Mouse (Mus musculus) hindbrain, embryonic 13.5 days (tissue): ENCODE results near the gene Spsb2. TPM values are rescaled to one million over a fixed set of nuclear protein-coding genes. Genes with fewer than 3 reads are reported as not detected.
"Not testable (repeated sequence)": the region's sequence is repeated elsewhere in the genome, so short reads cannot be mapped to it uniquely, and the experiment has no call there.

Experiments
- ATAC-seq: fragments of 200-750 bp; cut with Nextera tagmentation; 2 replicates; pipeline ENCODE4 v1.8.0; 2017; ENCODE audit warnings: moderate TSS enrichment; ENCODE audit not compliant: low FRiP score
- H3K27ac ChIP-seq: fragments of 300-500 bp; sonication (generic); 2 replicates; pipeline ENCODE4 v1.5.1; 2015; ENCODE audit warnings: inconsistent platforms, mild to moderate bottlenecking, moderate library complexity
- H3K27me3 ChIP-seq: fragments of 300-500 bp; sonication (generic); 2 replicates; pipeline ENCODE4 v1.6.1; 2015; ENCODE audit warnings: mild to moderate bottlenecking, inconsistent platforms
- H3K36me3 ChIP-seq: fragments of 300-500 bp; sonication (generic); 2 replicates; pipeline ENCODE4 v1.6.1; 2015; ENCODE audit warnings: mild to moderate bottlenecking, inconsistent platforms
- H3K4me1 ChIP-seq: fragments of 300-500 bp; sonication (generic); replicated peaks from 2 replicates; pipeline ENCODE4 v1.6.1; 2015; ENCODE audit warnings: inconsistent platforms
- H3K4me2 ChIP-seq: fragments of 300-500 bp; sonication (generic); 2 replicates; pipeline ENCODE4 v1.6.1; 2015; ENCODE audit warnings: inconsistent platforms, mild to moderate bottlenecking, moderate library complexity
- H3K4me3 ChIP-seq: fragments of 300-500 bp; sonication (generic); 2 replicates; pipeline ENCODE4 v1.5.1; 2015; ENCODE audit warnings: mild to moderate bottlenecking, inconsistent platforms
- H3K9ac ChIP-seq: fragments of 300-500 bp; sonication (generic); 2 replicates; pipeline ENCODE4 v1.6.1; 2015; ENCODE audit warnings: mild to moderate bottlenecking, inconsistent platforms
- H3K9me3 ChIP-seq: fragments of 300-500 bp; sonication (generic); 2 replicates; pipeline ENCODE4 v1.6.1; 2016; ENCODE audit warnings: inconsistent platforms
- WGBS: fragments of 180-500 bp; shearing (Covaris S2); methylation state at CpG from one replicate; pipeline ENCODE4 v1.1.7; 2015; 5-methylcytosine and 5-hydroxymethylcytosine counted together
- polyA plus RNA-seq: library from polyadenylated mRNA; unstranded; fragments of >200 nt; fragmentation: Nextera tagmentation; extraction: Ambion mirVana; gene quantifications from 2 replicates; pipeline ENCODE4 v1.2.1, GENCODE M21; 2015

Spsb2 gene
- polyA plus RNA-seq, 1 experiment from 2014 or later, result 7.8 TPM

DNA sequence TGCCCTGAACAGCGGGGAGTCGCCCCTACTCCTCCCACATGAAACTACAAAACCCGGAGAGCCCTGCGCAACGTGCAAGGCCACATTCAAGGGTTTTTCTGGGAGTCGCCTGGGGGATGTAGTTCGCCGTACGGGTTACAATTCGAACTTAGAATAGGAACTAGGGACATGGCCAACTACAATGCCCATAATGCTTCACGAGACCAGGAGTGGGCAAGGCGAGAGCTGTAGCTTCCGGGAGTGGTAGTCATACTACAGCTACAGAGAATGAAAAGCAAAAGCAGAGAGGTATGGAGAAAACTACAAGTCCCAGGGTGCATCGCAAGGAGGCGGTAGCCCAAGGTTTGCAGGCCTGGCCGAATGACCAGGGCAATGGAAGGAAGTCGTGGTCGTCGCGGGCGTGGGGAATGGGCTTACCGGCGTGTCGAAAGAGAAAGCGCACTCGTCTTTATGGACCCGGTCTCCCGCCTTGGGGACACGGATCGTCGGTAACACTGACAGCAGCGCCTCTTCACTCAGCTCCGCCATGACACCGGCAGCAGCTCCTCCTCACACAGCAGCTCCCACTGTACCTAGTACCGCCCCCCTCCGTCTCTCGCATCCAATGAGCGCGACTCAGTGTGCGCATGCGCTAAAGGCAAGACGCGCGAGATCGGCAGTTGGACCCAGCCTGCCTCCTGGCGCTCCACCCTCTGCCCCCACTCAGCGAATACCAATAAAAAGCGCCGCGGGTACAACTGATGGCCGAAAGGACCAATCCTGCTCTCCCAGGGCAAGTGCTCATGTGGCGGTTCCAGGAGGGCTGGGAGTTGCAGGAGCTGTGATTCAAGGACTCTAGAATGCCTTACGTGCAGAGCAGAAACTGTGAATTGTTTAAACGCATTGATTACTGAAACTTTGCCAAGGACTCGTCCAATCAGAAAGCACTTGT, 20.7 kb downstream of the Spsb2 start, which contains the start of the genes Usp5 and Cdca3:
Usp5 (minus strand) TSS at position 617 of the 931 bp plus-strand sequence.
Cdca3 (plus strand) TSS at position 680 of the 931 bp plus-strand sequence.
- Histone ChIP-seq H3K27me3 (no peaks in the 10 kb centered on the region), H3K36me3 (peaks cover 30% of the 10 kb centered on the region), H3K9ac (peak within 1 kb of the TSS; percentile 80), H3K4me2 (peak within 1 kb of the TSS; percentile 95), H3K9me3 (no peaks in the 10 kb centered on the region), H3K4me1 (peaks cover 28% of the 10 kb centered on the region), H3K4me3 (peak within 1 kb of the TSS; percentile 65), H3K27ac (peak within 1 kb of the TSS; percentile 89)
- under 1% methylated on average over 55 of the region's 55 CpGs for WGBS
- ATAC-seq, result peak; percentile 96

DNA sequence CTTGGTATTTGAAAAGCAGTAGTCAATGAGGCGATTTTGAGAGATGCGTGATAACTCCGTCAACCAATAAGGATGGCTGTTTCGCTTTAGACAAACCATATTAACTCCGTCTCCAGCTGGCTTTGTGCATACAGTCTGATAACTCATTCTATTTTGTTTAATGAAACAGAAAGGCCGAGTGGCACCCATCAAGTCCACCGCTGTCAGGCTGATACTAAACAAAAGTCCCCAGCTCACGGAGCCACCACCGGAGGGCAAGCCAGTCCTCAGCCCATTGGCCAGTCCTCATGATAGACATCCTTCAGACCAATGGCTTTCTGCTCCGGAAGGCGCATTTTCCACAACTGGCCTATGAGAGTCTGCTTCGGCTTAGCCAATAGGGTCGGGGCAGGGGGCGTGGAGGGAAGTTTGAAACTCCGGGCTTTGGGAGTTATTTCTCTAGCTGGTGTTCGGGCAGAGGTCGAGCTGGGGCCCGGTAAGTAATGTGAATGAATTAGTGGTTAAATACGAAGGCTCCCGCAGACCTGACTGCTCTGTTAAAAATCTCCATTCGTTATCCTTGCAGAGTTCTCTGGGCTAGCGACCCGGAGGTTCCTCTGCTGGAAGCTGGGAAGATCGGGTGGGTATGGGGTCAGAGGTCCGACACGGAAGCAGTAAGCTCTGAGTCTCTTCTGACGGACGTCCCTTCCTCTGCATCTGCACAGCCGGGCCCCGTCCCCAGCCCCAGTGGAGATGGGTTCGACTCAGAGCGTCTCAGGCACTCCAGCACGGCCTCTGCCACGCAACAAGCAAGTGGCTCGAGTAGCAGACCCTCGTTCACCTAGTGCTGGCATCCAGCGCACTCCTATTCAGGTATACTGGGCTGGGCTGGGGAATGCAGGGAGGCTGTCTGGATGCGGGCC, 21.6 kb downstream of the Spsb2 start:
- Histone ChIP-seq H3K4me2 (peak overlapping the region; percentile 64), H3K36me3 (peaks cover 21% of the 10 kb centered on the region), H3K27ac (peak overlapping the region; percentile 89), H3K4me3 (peak overlapping the region; percentile 65), H3K27me3 (no peaks in the 10 kb centered on the region), H3K9ac (peak overlapping the region; percentile 71), H3K4me1 (peaks cover 28% of the 10 kb centered on the region), H3K9me3 (no peaks in the 10 kb centered on the region)
- peak; percentile 87 for ATAC-seq
- WGBS, result under 1% methylated on average over 38 of the region's 38 CpGs

DNA sequence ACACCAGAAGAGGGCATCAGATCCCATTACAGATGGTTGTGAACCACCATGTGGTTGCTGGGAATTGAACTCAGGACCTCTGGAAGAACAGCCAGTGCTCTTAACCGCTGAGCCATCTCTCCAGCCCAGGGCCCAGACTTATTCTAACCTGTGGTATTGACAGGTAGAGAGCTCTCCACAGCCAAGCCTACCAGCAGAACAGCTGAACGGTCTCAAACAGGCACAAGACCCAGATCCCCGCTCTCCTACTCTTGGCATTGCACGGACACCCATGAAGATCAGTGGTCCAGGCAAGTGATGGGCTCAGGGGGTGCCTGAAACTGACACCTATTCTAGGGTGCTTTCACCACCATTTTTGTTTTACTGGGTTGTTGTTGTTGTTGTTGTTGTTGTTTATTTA, 22.7 kb downstream of the Spsb2 start:
- not testable (repeated sequence) for H3K9me3 ChIP-seq, ATAC-seq, H3K27me3 ChIP-seq, H3K36me3 ChIP-seq, H3K27ac ChIP-seq, H3K9ac ChIP-seq
- Histone ChIP-seq H3K4me3 (peak overlapping the region; percentile 65; the same call in 1 of the 2 replicates), H3K4me1 (peaks cover 32% of the 10 kb centered on the region), H3K4me2 (peak overlapping the region; percentile 64)
- WGBS, result 98% methylated on average over 4 of the region's 4 CpGs

DNA sequence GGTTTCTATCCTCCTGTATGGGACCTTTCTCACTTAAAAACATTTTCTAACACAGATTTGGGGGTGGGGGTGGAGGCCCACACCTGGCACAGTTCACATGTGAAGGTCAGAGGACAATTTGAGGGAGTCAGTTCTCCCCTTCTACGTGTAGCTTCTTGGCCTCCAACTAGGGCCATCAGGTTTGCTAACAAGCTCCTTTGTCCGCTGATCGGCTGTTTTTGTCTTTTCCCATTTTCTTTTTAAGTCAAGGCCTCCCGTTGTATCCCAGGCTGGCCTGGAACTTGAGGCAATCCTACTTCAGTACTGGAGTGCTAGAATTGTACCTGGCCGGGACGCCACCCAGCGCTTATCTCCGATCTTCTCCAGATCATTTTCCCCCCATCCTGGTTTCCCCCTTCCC, 23.2 kb downstream of the Spsb2 start:
- Histone ChIP-seq H3K9me3 (no peaks in the 10 kb centered on the region), H3K27me3 (no peaks in the 10 kb centered on the region), H3K4me1 (peaks cover 32% of the 10 kb centered on the region), H3K27ac (no peak overlapping the region), H3K4me2 (peak overlapping the region; percentile 64; the same call in 1 of the 2 replicates), H3K4me3 (no peak overlapping the region), H3K36me3 (peaks cover 8% of the 10 kb centered on the region; the same call in 1 of the 2 replicates), H3K9ac (peak overlapping the region; percentile 9; the same call in 1 of the 2 replicates)
- WGBS, result 94% methylated on average over 8 of the region's 8 CpGs
- ATAC-seq, result no peak

DNA sequence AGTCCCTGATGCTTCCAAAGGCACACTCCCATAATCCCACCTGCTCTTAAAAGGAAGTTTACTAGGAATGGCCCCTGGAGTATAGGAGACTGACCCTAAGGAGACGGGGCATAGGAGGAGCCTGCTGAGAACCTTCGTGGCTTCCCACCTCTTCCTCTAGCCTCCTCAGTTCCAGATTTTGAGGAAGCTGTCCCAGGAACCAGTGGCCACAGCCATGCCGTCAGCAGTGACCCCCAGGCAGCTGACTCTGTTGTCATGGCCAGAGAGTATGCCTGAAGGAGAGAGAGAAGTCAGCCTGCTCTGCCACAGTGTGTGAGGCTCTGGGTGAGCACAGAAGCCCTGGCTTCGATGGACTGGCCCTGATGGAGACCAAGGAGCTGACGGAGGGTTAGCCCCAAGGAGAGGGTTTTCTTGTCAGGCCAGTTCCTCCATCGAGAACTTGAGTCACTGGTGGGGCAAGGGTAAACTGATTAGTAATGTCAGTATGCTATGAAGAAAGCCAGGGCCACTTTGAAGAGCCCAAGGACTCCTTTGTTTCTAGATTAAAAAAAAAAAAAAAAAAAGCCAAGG, 26.1 kb downstream of the Spsb2 start:
- H3K27me3 ChIP-seq, result no peaks in the 10 kb centered on the region
- no peak overlapping the region for H3K4me3 ChIP-seq
- WGBS, result 89% methylated on average over 6 of the region's 6 CpGs
- H3K9ac ChIP-seq, result peak overlapping the region; percentile 43; the same call in 1 of the 2 replicates
- H3K4me2 ChIP-seq, result no peak overlapping the region
- no peak overlapping the region for H3K27ac ChIP-seq
- no peaks in the 10 kb centered on the region for H3K9me3 ChIP-seq
- H3K36me3 ChIP-seq, result peaks cover 8% of the 10 kb centered on the region; the same call in 1 of the 2 replicates
- peaks cover 21% of the 10 kb centered on the region for H3K4me1 ChIP-seq
- ATAC-seq, result no peak

DNA sequence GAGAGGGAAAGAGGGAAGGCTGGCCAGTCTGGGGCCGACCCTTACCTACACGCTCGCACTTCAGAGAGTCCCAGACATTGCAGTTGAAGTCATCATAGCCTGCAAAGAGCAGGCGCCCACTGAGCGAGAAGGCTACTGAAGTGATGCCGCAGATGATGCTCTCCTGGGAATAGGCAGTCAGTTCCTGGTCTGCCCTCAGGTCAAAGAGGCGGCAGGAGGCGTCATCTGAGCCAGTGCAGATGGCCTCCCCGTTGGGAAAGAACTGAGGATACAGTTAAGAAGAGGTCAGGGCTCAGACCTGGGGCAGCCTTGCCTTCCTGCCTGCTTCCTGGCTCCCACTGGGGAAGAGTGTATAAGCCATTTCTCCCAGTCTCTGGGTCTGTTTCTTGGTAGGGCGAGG, 27.1 kb downstream of the Spsb2 start:
- H3K27me3 ChIP-seq, result no peaks in the 10 kb centered on the region
- ATAC-seq, result no peak
- H3K4me1 ChIP-seq, result peaks cover 26% of the 10 kb centered on the region
- no peaks in the 10 kb centered on the region for H3K9me3 ChIP-seq
- H3K36me3 ChIP-seq, result peaks cover 8% of the 10 kb centered on the region; the same call in 1 of the 2 replicates
- peak overlapping the region; percentile 35; the same call in 1 of the 2 replicates for H3K9ac ChIP-seq
- 61% methylated on average over 10 of the region's 10 CpGs for WGBS
- no peak overlapping the region for H3K4me3 ChIP-seq
- no peak overlapping the region for H3K4me2 ChIP-seq
- H3K27ac ChIP-seq, result no peak overlapping the region

DNA sequence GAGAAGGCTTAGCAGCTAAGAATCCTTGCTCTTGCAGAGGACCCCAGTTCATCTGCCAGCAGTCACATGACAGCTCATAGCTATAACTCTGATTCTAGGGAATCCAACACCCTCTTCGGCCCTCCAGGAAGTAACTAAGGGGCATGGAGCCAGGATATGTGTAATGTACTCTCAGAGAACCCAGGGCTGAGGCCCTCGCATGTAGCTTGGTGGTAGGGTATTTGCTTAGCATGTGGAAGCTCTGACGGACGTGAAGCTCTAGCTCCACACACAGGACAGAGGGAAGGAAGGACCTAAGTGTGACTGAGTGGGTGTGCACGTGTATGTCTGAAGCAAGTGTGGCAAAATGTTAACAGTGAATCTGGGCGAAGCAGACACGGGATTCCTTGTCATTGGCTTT, 27.9 kb downstream of the Spsb2 start:
- 86% methylated on average over 7 of the region's 7 CpGs for WGBS
- H3K9ac ChIP-seq, result 0 out of 2 replicates have a peak overlapping the region, but pooled peaks have one; percentile 8
- H3K36me3 ChIP-seq, result peaks cover 11% of the 10 kb centered on the region
- no peak overlapping the region for H3K27ac ChIP-seq
- no peaks in the 10 kb centered on the region for H3K9me3 ChIP-seq
- no peak for ATAC-seq
- no peak overlapping the region for H3K4me3 ChIP-seq
- H3K4me2 ChIP-seq, result no peak overlapping the region
- H3K27me3 ChIP-seq, result no peaks in the 10 kb centered on the region
- peaks cover 20% of the 10 kb centered on the region for H3K4me1 ChIP-seq

DNA sequence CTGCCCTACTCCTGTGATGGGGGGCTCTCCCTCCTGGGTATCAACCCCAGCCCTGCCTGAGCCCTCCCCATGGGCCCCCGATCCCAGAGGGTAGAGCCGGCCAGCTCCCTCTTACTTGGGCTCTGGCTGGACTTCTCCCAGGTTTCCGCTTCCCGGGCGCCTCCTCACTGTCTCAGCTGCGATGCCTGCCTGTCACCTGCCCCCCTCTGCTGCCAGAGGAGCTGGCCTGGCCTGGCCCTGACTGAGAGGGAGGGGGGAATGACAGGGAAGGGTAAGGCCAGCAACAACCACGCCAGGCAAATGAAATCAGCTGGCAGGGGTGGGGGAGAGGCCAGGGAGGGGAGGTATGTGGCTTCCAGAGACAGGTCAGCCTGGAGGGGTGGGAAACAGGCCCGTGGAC, 31.3 kb downstream of the Spsb2 start:
- H3K4me1 ChIP-seq, result peaks cover 17% of the 10 kb centered on the region
- no peak overlapping the region for H3K4me3 ChIP-seq
- H3K36me3 ChIP-seq, result peaks cover 16% of the 10 kb centered on the region
- H3K4me2 ChIP-seq, result no peak overlapping the region
- no peaks in the 10 kb centered on the region for H3K27me3 ChIP-seq
- H3K27ac ChIP-seq, result no peak overlapping the region
- no peaks in the 10 kb centered on the region for H3K9me3 ChIP-seq
- 9% methylated on average over 8 of the region's 8 CpGs for WGBS
- 0 out of 2 replicates have a peak, but pooled peaks have one; percentile 6 for ATAC-seq
- H3K9ac ChIP-seq, result peak overlapping the region; percentile 58

DNA sequence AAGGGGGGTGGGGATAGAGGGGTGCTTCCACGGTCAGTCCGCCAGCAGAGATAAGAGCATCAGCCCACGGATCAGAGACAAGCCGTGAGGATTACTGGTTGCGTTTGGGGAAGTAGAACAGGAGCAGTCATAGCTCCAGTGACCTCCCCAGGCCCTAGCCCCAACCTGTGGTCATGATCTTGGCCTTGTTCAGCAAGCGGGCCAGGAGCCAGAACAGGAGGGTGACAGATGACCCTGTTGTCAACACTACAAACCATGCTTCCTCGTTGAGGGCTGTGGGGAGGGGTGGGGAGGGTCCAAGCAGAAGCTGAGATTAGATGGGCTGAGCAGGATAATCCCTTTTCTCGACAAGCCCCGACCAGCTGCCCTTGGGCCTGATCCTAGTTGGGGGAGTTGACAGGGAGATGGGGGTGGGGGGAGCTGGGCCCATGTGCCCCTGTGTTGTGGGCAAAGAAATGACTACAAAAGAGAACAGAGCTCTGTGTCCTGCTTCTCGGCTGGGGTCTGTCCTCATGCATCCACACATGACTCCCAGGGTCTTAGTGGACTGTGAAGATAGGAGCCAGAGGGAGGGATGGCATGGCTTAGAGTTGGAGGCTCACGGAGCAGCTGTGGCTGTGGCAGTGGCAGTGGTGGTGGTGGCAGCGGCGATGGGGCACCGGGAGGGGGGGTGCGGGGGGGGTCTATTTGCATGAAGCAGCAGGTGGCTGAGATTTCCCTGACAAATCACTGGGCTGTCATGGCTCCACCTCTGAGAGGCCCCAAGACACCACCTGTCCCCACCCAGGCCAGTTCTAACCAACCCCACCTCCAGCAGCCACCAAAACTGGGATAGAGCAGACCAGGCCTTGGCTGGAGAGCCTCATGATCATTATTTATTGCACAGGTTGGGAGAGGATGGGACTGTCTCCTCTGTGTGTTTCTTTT, 32.0 kb downstream of the Spsb2 start, which contains the start of gene Gnb3:
Gnb3 (minus strand) TSS at position 35 of the 927 bp plus-strand sequence.
- Histone ChIP-seq H3K4me1 (peaks cover 15% of the 10 kb centered on the region), H3K4me3 (no peak within 1 kb of the TSS), H3K4me2 (no peak within 1 kb of the TSS), H3K36me3 (peaks cover 23% of the 10 kb centered on the region), H3K9me3 (no peaks in the 10 kb centered on the region), H3K27me3 (no peaks in the 10 kb centered on the region), H3K27ac (no peak within 1 kb of the TSS), H3K9ac (peak within 1 kb of the TSS; percentile 58)
- peak; percentile 47; the same call in 1 of the 2 replicates for ATAC-seq
- 37% methylated on average over 15 of the region's 15 CpGs for WGBS

DNA sequence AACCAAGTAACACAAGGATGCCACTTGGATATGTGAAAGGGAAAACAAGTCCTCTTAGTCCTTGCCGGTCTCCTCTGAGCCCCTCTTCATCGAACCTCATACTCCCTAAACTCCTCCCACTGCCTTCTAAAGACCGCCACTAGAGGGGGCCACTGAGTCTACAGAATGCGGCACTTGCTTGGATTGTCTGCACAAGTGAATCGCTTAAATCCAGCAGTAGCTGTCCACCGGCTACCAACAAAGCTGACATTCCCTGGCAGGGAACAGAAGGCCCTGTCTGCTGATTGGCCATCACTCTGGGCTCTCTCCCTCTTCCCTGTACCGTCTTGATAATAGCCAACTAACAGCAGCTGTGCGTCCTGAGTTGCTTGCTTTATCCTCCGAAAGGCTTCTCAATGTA, 38.8 kb downstream of the Spsb2 start:
- peaks cover 27% of the 10 kb centered on the region for H3K36me3 ChIP-seq
- no peak overlapping the region for H3K9ac ChIP-seq
- H3K4me2 ChIP-seq, result peak overlapping the region; percentile 20; the same call in 1 of the 2 replicates
- ATAC-seq, result peak; percentile 69
- 5% methylated on average over 9 of the region's 9 CpGs for WGBS
- H3K27ac ChIP-seq, result peak overlapping the region; percentile 76
- no peaks in the 10 kb centered on the region for H3K27me3 ChIP-seq
- no peak overlapping the region for H3K4me3 ChIP-seq
- no peaks in the 10 kb centered on the region for H3K9me3 ChIP-seq
- H3K4me1 ChIP-seq, result 0 out of 2 replicates have a peak, but pooled peaks cover 10% of the 10 kb centered on the region

DNA sequence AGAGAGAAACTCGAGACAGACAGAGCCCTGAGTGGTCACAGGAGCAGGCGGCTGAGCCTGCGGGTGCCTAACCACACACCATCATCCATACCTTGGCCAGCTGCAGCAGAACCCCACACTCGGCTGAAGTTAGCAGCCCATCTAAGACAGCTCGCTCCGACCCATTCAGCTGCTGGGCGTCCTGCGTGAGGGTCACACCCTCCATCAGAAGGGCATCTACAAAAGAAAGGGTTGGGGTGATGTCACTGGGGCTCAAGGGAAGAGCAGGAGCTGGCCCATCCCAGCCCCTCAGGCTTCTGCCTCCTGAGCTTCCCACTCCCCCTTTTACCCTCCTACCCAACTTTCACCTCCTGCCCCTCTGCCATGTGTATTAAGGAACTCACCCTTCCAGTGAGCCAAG, 42.1 kb downstream of the Spsb2 start:
- Histone ChIP-seq H3K4me1 (peaks cover 17% of the 10 kb centered on the region; the same call in 1 of the 2 replicates), H3K27ac (no peak overlapping the region), H3K4me2 (no peak overlapping the region), H3K4me3 (no peak overlapping the region), H3K27me3 (no peaks in the 10 kb centered on the region), H3K36me3 (peaks cover 24% of the 10 kb centered on the region), H3K9me3 (no peaks in the 10 kb centered on the region), H3K9ac (no peak overlapping the region)
- no peak for ATAC-seq
- WGBS, result 48% methylated on average over 8 of the region's 8 CpGs
